Mouse (Mus musculus): ENCODE results near the gene Ireb2.

GRCm38 (mm10) chr9:54857474-54857873 is 6.1 kb upstream of the Ireb2 start:
- TF ChIP-seq HCFC1 (IDR thresholded peaks at IDR 0.05; ENCODE audit: borderline replicate concordance, insufficient read depth, low read length) = no peak
- no peak for TF ChIP-seq CHD2 (IDR thresholded peaks at IDR 0.05; ENCODE audit: low read depth, low read length)
- TF ChIP-seq ZNF384 (IDR thresholded peaks at IDR 0.05; ENCODE audit: low read depth, low read length) = no peak
- no peak for TF ChIP-seq MAFK (IDR thresholded peaks at IDR 0.05; ENCODE audit: insufficient read depth, low read depth, low read length)
